17 mouse cellular contexts compared by ENCODE assay signal in the genomic region with DNA sequence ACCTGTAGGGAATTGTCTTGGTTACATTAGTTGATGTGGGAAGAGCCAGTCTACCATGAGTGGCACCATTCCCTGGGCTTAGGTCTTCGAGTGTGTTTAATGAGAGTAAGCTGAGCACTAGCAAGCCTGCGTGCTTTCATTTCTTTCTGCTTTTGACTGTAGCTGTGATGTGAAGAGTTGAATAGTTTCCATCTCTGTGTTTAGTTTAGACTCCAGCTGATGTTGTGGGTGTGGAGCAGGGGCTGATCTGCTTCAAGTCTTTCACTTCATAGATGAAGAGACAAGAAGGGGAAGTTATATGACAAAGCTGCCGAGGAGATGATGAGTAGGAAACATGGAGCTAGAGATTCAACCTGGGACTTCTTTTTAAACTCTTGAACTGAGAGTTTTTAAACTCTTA.
"Had no signal": no experiment of that assay in that cellular context is flagged by ENCODE, and none has a peak within 500 bp of the region (broad histone marks: within the 10 kb centered on the region; RNA-seq: fewer than 3 reads in every experiment).

No protein-coding gene starts in this region.

- H3K9me3 ChIP-seq: liver, embryonic 15.5 days; lung, embryonic 15.5 days; midbrain, embryonic 13.5 days; midbrain, embryonic 15.5 days; neural tube, embryonic 12.5 days; stomach, embryonic 15.5 days had no signal

- H3K4me3 ChIP-seq: liver, embryonic 15.5 days; lung, embryonic 15.5 days; megakaryocyte, embryonic 14.5 days; midbrain, embryonic 13.5 days; midbrain, embryonic 15.5 days; neural tube, embryonic 12.5 days; stomach, embryonic 15.5 days had no signal

- H3K36me3 ChIP-seq: liver, embryonic 15.5 days; lung, embryonic 15.5 days; midbrain, embryonic 13.5 days; midbrain, embryonic 15.5 days; neural tube, embryonic 12.5 days; stomach, embryonic 15.5 days had no signal

- ATAC-seq: liver, postnatal 0 days; lung, postnatal 0 days; midbrain, embryonic 13.5 days; midbrain, embryonic 15.5 days had no signal

- DNase-seq: liver, postnatal 0 days; lung, adult 2 months; lung, postnatal 14 days; lung, postnatal 36 days; right cerebral cortex, postnatal 25 days; thymus, adult 2 months; thymus, postnatal 25 days had no signal

- H3K27me3 ChIP-seq: liver, embryonic 15.5 days; lung, embryonic 15.5 days; megakaryocyte, embryonic 14.5 days; midbrain, embryonic 13.5 days; midbrain, embryonic 15.5 days; neural tube, embryonic 12.5 days; stomach, embryonic 15.5 days had no signal

- H3K4me1 ChIP-seq: liver, embryonic 15.5 days; lung, embryonic 15.5 days; megakaryocyte, embryonic 14.5 days; midbrain, embryonic 13.5 days; midbrain, embryonic 15.5 days; neural tube, embryonic 12.5 days; stomach, embryonic 15.5 days had no signal

- H3K27ac ChIP-seq: liver, embryonic 15.5 days; lung, embryonic 15.5 days; macrophage; midbrain, embryonic 13.5 days; midbrain, embryonic 15.5 days; neural tube, embryonic 12.5 days; stomach, embryonic 15.5 days; stomach, postnatal 0 days had no signal
